Mouse (Mus musculus) left cerebral cortex, adult 2 months (tissue): ENCODE measurements around the gene Coil. TPM values are rescaled to one million over a fixed set of nuclear protein-coding genes. Genes with fewer than 3 reads are reported as not detected.
"Not testable (repeated sequence)": the region's sequence is repeated elsewhere in the genome, so short reads cannot be mapped to it uniquely, and the experiment has no call there.

Source experiments
- DNase-seq, 2 experiments: peaks; one replicate each; pipeline ENCODE4 v3.0.0; 2021 to 2022; ENCODE audit warnings: low spot score in 2 of 2, mixed read lengths in 1 of 2; ENCODE audit errors: extremely low spot score in 1 of 2
- H3K27ac ChIP-seq: fragments of 200-600 bp; 2 replicates; pipeline ENCODE4 v1.8.1; 2022
- H3K4me3 ChIP-seq: fragments of 200-600 bp; 2 replicates; pipeline ENCODE4 v1.8.1; 2022
- CTCF ChIP-seq: fragments of 200-600 bp; IDR thresholded peaks from 2 replicates; pipeline ENCODE4 v1.8.1; 2022; ENCODE audit warnings: antibody characterized with exemption, mild to moderate bottlenecking, moderate library complexity
- intact Hi-C: fragments of 180-260 bp; cut with DNase I; formaldehyde crosslinking; loops from one replicate; pipeline ENCODE4 v1.15.1; 2025
- total RNA-seq, 2 experiments: library from RNA; stranded (reverse); gene quantifications; 2 replicates each; pipeline ENCODE4 v1.2.3; 2021

Gene Coil
- total RNA-seq, 2 experiments from 2014 or later = 19.4 to 19.5 TPM

GRCm38 (mm10) chr11:88977188-88977587 lies 7.1 kb downstream of the Coil start:
- intact Hi-C loops = loop anchor here (10.0 kb wide), 1 partner anchor 328 kb away; the partner anchor contains the start of gene Nog
- Histone ChIP-seq H3K4me3 (no peak overlapping the region), H3K27ac (no peak overlapping the region)
- DNase-seq = no peak
- no peak for TF ChIP-seq CTCF

GRCm38 (mm10) chr11:88981337-88981736 lies 11.3 kb downstream of the Coil start:
- TF ChIP-seq CTCF = no peak
- intact Hi-C loops = no loop called here
- no peak overlapping the region for H3K4me3 ChIP-seq
- no peak overlapping the region for H3K27ac ChIP-seq
- DNase-seq = no peak

DNA sequence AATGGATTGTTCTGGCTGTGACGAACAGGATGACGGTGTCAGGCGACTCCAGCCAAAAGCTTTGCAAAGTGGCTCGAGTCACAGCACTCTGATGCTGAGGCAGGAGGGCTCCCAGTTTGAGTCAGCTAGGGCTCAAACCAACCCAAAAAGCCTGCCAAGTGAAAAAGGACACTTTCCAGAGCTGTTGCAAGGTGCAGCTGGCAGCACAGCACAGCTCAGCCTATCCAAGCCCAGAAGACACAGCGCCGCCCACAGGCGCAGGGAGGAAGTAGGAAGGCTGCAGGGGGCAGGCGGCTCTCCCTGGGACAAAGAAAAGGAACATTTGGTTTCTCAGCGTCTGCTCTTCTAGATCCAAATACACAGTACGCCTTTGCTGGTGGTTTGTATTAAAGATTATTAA lies 16.6 kb downstream of the Coil start:
- intact Hi-C loops = no loop called here
- H3K4me3 ChIP-seq = no peak overlapping the region
- no peak overlapping the region for H3K27ac ChIP-seq
- TF ChIP-seq CTCF = no peak; the same call in 1 of the 2 replicates
- DNase-seq = no peak

DNA sequence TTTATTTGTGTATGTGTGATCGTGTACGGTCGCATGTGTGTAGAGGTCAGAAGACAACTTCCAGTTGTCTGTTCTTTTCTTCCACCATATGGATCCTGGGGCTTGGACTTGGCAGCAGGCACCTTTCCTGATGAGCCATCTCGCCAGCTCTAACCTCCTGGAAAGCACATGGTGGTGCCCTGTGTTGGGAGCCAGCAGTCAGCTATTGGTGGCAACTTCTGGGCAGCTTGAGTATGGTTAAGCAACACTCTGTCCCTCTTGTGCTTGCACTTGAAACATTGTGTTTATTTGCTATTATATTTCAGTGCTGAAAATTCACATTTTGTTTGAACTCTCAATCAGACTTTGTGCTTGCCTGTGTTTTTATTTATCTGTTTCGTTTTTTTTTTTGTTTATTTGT lies 18.9 kb downstream of the Coil start:
- intact Hi-C loops = no loop called here
- Histone ChIP-seq H3K4me3 (no peak overlapping the region), H3K27ac (no peak overlapping the region)
- TF ChIP-seq CTCF = no peak
- DNase-seq = no peak

GRCm38 (mm10) chr11:88989530-88989929 lies 19.5 kb downstream of the Coil start:
- peak; percentile 62 for TF ChIP-seq CTCF
- no peak overlapping the region for H3K27ac ChIP-seq
- DNase-seq = no peak
- H3K4me3 ChIP-seq = no peak overlapping the region
- intact Hi-C loops = no loop called here

DNA sequence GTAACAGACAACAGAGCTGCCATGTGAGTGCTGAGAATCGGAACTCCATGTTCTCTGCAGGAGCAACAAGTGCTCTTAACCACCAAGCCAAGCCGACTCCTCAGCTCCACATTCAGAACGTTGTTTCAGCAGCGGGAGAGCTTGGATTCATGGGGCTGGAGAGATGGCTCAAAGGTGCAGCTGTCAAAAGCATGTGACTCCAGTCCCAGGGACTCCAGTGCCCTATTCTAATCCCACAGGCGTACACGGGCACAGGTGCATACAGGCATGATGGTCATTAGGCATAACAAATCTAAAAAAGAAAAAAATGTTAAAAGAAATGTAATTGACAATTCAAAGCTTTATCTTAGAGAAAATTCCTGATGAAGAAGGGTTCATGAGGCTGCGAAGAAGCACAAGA lies 23.1 kb downstream of the Coil start:
- intact Hi-C loops = loop anchor here (2.0 kb wide), 1 partner anchor 46 kb away; no protein-coding TSS in a partner anchor
- TF ChIP-seq CTCF = no peak

GRCm38 (mm10) chr11:88993625-88994024 lies 23.6 kb downstream of the Coil start:
- Histone ChIP-seq H3K4me3 (no peak overlapping the region), H3K27ac (no peak overlapping the region; the same call in 1 of the 2 replicates)
- no peak for DNase-seq
- intact Hi-C loops = loop anchor here (2.0 kb wide), 1 partner anchor 45 kb away; no protein-coding TSS in a partner anchor
- TF ChIP-seq CTCF = peak; percentile 60

More for the DNA sequence above, 23.1 kb downstream of the Coil start:
- no peak for DNase-seq
- Histone ChIP-seq H3K4me3 (no peak overlapping the region), H3K27ac (no peak overlapping the region)

DNA sequence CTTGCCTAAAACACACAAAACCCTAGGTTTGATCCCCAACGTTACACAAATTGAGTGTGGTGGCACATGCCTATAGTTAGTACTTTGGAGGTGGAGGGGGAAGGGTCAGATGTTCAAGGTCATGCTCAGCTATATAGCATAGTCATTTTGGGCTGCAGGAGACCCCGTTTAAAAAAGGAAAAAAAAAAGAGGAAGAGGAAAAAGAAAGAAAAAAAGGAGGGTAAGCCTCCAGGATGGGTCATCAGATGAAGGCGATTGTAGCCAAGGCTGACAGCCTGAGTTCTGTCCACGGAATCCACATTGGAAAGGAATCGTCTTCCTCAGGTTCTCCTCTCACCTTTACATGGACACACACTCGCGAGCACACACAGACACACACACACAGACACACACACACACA lies 24.4 kb downstream of the Coil start:
- intact Hi-C loops = no loop called here
- no peak for TF ChIP-seq CTCF
- no peak overlapping the region for H3K4me3 ChIP-seq
- no peak overlapping the region for H3K27ac ChIP-seq
- DNase-seq = no peak

DNA sequence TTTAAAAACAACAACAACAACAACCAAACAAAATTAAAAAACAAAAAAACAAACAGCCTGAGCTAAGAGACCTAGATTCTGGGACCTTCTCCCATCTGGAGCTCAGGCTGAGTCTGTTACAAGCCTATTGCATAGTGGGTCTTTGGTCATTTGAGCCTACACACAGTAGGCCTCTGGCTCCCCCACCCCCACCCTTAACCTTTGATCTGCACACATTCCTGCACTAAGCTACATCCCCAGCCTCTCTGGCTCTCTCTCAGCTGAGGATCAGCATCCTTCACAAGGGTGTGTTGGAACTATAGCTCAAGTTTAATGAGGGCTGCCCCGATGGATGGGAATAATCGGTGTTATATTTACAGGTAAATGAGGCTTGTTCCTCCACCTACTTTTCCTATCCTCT lies 25.6 kb downstream of the Coil start:
- no peak overlapping the region for H3K4me3 ChIP-seq
- intact Hi-C loops = no loop called here
- H3K27ac ChIP-seq = no peak overlapping the region
- no peak for DNase-seq
- TF ChIP-seq CTCF = no peak

DNA sequence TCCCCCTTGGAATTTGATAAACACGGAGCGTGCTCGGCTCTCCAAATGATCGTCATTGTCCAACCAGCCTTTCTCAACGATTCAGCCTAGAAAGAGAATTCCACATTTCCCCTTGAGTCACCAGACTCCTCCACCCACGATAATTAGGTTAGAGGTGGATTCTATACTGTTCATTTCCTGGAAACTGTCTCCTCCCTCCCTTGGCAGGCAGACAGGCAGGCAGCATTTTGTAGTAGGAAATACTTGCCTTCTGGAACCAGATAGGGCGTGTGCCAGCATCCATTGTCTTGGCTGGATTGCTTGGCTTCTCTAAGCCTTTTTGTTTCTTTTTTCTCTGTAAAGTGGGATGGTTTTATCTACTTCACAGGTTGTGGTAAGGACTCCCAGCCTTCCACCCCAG lies 26.4 kb downstream of the Coil start:
- intact Hi-C loops = no loop called here
- Histone ChIP-seq H3K27ac (no peak overlapping the region), H3K4me3 (no peak overlapping the region)
- no peak for TF ChIP-seq CTCF
- DNase-seq = no peak

DNA sequence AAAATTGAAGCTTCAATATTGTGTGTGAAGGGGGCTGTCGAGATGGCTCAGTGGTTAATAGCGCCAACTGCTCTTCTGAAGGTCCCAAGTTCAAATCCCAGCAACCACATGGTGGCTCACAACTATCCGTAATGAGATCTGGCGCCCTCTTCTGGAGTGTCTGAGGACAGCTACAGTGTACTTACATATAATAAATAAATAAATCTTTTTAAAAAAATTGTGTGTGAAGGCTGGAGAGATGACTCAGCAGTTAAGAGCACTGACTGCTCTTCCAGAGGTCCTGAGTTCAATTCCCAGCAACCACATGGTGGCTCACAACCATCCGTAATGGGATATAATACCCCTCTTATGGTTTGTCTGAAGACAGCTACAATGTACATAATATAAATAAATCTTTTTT lies 27.3 kb downstream of the Coil start:
- H3K4me3 ChIP-seq, intact Hi-C loops, H3K27ac ChIP-seq, DNase-seq: not testable (repeated sequence)
- peak; percentile 43 for TF ChIP-seq CTCF

- intact Hi-C loops = no loop called here
- Histone ChIP-seq H3K27ac (no peak overlapping the region), H3K4me3 (no peak overlapping the region)
- no peak for TF ChIP-seq CTCF
- DNase-seq = no peak
Measured at GRCm38 (mm10) chr11:88998406-88998805, 28.4 kb downstream of the Coil start.

DNA sequence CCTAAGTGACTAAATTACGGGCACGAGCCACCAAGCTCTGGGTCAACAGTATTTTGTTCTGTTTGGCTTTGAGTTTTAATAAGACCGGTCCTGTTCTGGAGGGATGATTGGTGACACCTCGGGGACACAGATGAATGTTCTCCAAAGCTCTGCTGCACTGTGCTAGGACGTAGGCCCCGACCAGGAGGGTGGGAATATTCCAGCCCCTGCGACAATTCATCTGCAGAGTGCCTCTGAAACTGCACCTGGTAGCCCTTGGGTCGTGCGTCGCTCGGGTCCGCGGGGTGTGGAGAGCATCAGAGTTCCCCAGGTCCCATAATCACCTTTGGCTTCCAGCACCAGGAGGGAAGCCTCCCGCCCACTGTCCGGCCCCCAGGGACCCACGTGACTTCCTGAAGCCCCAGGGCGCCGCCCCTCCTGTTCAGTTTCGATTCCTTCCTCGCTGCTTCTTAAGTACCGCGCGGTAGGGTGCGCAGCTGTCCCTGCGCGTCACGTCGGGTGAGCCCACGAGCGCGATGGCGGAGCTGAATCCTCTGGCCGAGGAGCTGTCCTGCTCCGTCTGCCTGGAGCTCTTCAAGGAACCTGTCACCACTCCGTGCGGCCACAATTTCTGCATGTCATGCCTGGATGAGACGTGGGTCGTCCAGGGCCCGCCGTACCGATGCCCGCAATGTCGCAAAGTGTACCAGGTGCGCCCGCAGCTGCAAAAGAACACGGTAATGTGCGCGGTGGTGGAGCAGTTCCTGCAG lies 29.1 kb downstream of the Coil start, which contains the start of gene Trim25:
TSS of gene Trim25 (plus strand) at position 403 of the 749 bp plus-strand sequence.
- DNase-seq = peak; percentile 46 to 63
- Histone ChIP-seq H3K4me3 (peak within 1 kb of the TSS; percentile 49), H3K27ac (peak within 1 kb of the TSS; percentile 49)
- no peak for TF ChIP-seq CTCF
- intact Hi-C loops = no loop called here
